Mouse (Mus musculus) G1E (cell line): ENCODE results near the gene Cabin1.

Experiments
- CTCF ChIP-seq: IDR thresholded peaks from 2 replicates; pipeline ENCODE4 v1.5.1; 2012; ENCODE audit warnings: low read depth, low read length, inconsistent platforms, mixed read lengths
- POLR2AphosphoS5 ChIP-seq: IDR thresholded peaks from 2 replicates; pipeline ENCODE4 v1.6.1; 2012; ENCODE audit warnings: low read depth, low read length, inconsistent platforms; ENCODE audit not compliant: insufficient replicate concordance
- TAL1 ChIP-seq: conservative IDR thresholded peaks from 2 replicates; pipeline ENCODE4 v1.6.1; 2012; ENCODE audit warnings: low read depth, low read length, inconsistent platforms, mixed read lengths

DNA sequence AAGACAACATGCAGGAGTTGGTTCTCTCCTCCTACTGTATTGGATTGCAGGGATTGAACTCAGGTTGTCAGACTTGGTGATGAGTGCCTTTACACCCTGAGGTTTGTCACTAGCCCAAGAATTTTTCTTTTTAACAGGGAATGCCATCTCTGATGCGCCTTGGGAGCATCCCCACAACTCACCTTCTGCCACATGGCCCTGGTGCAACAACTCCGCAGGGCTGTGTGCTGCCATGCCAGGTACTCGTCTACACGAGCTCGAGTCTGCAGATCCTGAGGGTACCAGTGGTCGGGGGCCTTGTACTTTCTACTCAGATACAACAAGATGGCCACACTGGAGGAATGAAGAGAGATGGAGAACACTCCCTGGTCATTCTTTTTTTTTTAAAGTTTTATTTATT, 12.4 kb upstream of the Cabin1 start:
- no peak for TF ChIP-seq POLR2AphosphoS5
- TF ChIP-seq CTCF: no peak
- TF ChIP-seq TAL1: no peak
